Mouse (Mus musculus): ENCODE measurements around the gene Vmn1r48. TPM values are rescaled to one million over a fixed set of nuclear protein-coding genes. Genes with fewer than 3 reads are reported as not detected.
"Not testable (repeated sequence)": the region's sequence is repeated elsewhere in the genome, so short reads cannot be mapped to it uniquely, and the experiment has no call there.

Gene Vmn1r48
- not detected in 2 replicates for polyA plus RNA-seq (2015; fragmentation: Nextera tagmentation; extraction: Ambion mirVana)

DNA sequence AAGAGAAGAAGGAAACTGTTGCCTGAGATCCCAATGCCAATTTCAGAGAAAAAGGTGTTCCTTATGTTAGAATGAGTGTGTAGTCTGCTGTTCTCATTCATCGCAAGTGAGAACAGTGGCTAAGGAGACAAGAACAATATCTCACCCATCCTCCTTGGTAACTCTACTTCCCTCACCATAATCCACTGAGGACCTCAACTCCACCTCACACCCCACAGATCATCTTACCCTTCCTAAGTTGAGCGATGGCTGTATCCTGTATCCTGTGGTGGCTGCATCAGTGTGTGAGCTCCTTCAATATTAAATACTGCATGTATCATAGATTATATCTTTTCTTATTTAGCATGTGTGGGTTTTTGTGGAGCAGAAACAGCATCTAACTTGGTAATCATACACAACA lies at the start of gene Vmn1r48:
Gene Vmn1r48 (minus strand): TSS at position 101 of the 400 bp plus-strand sequence.
- ATAC-seq (ENCODE audit: low FRiP score, low TSS enrichment); H3K27ac ChIP-seq (ENCODE audit: low read length); H3K4me3 ChIP-seq (ENCODE audit: low read length); H3K27me3 ChIP-seq (ENCODE audit: insufficient read depth, low read length); H3K4me2 ChIP-seq (replicated peaks; ENCODE audit: low read depth, low read length); H3K4me1 ChIP-seq (ENCODE audit: insufficient read depth, low read length); H3K9ac ChIP-seq (replicated peaks; ENCODE audit: low read length); H3K36me3 ChIP-seq (ENCODE audit: insufficient read depth, low read length); H3K9me3 ChIP-seq (ENCODE audit: low read length): not testable (repeated sequence)
- WGBS = no CpG with 5 or more reads among the region's 2 CpGs

DNA sequence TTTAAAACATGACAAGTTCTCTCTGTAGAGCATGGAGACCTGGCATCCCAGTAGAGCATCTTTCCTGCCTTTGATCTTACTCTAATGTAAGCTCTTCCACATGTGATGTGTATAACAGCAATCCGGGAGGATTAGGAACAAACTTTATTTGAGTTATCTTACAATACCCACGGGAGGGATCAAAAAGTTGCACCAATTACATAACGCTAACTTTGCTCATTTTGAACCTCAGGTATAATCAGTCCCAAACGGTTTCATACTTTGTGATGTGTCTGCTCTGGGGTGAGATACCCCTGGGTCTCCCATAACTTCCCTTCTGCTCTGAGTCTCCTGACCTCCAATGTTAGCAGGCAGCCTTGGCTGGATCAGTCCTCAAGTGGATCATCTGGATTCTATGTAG lies 41.8 kb upstream of the Vmn1r48 start, which contains the start of gene Vmn1r49:
Gene Vmn1r49 (minus strand): TSS at position 101 of the 400 bp plus-strand sequence.
- Histone ChIP-seq H3K27ac (ENCODE audit: low read length) (no peak within 1 kb of the TSS), H3K4me2 (replicated peaks; ENCODE audit: low read depth, low read length) (no peak within 1 kb of the TSS), H3K36me3 (ENCODE audit: insufficient read depth, low read length) (no peaks in the 10 kb centered on the region), H3K9ac (replicated peaks; ENCODE audit: low read length) (no peak within 1 kb of the TSS), H3K27me3 (ENCODE audit: insufficient read depth, low read length) (no peaks in the 10 kb centered on the region), H3K4me3 (ENCODE audit: low read length) (no peak within 1 kb of the TSS), H3K9me3 (ENCODE audit: low read length) (0 out of 2 replicates have a peak, but pooled peaks cover 2% of the 10 kb centered on the region), H3K4me1 (ENCODE audit: insufficient read depth, low read length) (no peaks in the 10 kb centered on the region)
- no peak for ATAC-seq (ENCODE audit: low FRiP score, low TSS enrichment)
- WGBS = 77% methylated on average over 4 of the region's 4 CpGs

DNA sequence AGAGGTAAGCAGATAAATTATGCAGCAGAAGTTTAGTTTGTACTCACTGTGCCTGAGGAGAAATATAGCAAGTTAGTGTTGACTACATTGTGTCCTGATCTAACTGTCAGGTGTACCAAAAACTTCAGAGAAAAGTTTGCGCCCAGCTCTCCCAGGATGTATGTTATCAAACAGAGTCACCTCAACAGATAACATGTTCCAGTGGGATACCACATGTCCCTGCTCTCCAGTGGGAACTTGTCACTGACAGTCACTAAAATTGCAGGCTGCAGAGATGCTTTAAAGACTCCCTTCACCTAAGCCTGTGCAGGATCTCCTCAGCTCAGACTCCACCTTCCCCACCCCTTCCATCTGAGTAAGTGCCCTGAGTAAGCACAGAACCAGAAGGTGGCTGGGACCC lies 20.8 kb downstream of the Vmn1r48 start, which contains the start of gene Vmn1r47:
Gene Vmn1r47 (plus strand): TSS at position 301 of the 400 bp plus-strand sequence.
- H3K9ac ChIP-seq (replicated peaks; ENCODE audit: low read length); H3K36me3 ChIP-seq (ENCODE audit: insufficient read depth, low read length); H3K4me1 ChIP-seq (ENCODE audit: insufficient read depth, low read length); H3K27ac ChIP-seq (ENCODE audit: low read length); ATAC-seq (ENCODE audit: low FRiP score, low TSS enrichment); H3K9me3 ChIP-seq (ENCODE audit: low read length); H3K4me2 ChIP-seq (replicated peaks; ENCODE audit: low read depth, low read length); H3K27me3 ChIP-seq (ENCODE audit: insufficient read depth, low read length); H3K4me3 ChIP-seq (ENCODE audit: low read length): not testable (repeated sequence)
- 91% methylated on average over 1 of the region's 1 CpGs for WGBS

DNA sequence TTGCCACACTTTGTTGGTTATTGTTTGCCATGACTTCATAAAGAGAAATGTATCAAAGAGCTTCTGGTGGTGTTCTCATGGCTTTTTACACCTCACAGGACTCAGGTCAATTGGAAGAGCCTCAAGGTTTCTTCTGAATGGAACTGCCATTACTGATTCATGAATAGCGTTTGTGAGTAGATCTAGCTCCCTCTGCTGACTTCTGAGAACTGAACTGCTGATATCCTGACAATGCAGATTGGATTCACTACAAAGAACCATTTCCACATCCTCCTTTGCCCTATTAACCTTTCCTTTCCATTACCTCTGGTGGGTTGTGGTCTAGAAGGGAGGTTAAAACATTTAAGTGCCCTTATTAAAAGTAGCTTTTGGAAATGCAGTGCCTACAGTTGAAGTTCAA lies 50.7 kb downstream of the Vmn1r48 start:
- H3K27me3 ChIP-seq (ENCODE audit: insufficient read depth, low read length) = no peaks in the 10 kb centered on the region
- H3K27ac ChIP-seq (ENCODE audit: low read length) = no peak overlapping the region
- no peaks in the 10 kb centered on the region for H3K4me1 ChIP-seq (ENCODE audit: insufficient read depth, low read length)
- H3K4me3 ChIP-seq (ENCODE audit: low read length) = no peak overlapping the region
- ATAC-seq (ENCODE audit: low FRiP score, low TSS enrichment) = no peak
- no peak overlapping the region for H3K4me2 ChIP-seq (replicated peaks; ENCODE audit: low read depth, low read length)
- H3K36me3 ChIP-seq (ENCODE audit: insufficient read depth, low read length) = no peaks in the 10 kb centered on the region
- H3K9me3 ChIP-seq (ENCODE audit: low read length) = peaks cover 2% of the 10 kb centered on the region; the same call in 1 of the 2 replicates
- WGBS = 31% methylated on average over 1 of the region's 1 CpGs
- no peak overlapping the region for H3K9ac ChIP-seq (replicated peaks; ENCODE audit: low read length)

Other genes starting within 250 kb of the Vmn1r48 start
- not detected in 2 replicates for gene Vmn1r42, start 160.4 kb downstream of the Vmn1r48 start, polyA plus RNA-seq (2015; fragmentation: Nextera tagmentation; extraction: Ambion mirVana)
- not detected in 2 replicates for gene Vmn1r43, start 160.4 kb downstream of the Vmn1r48 start, polyA plus RNA-seq (2015; fragmentation: Nextera tagmentation; extraction: Ambion mirVana)
- not detected in 2 replicates for gene Vmn1r44, start 153.2 kb downstream of the Vmn1r48 start, polyA plus RNA-seq (2015; fragmentation: Nextera tagmentation; extraction: Ambion mirVana)
- not detected in 2 replicates for gene Vmn1r45, start 96.2 kb downstream of the Vmn1r48 start, polyA plus RNA-seq (2015; fragmentation: Nextera tagmentation; extraction: Ambion mirVana)
- gene Vmn1r46, start 67.5 kb downstream of the Vmn1r48 start, polyA plus RNA-seq (2015; fragmentation: Nextera tagmentation; extraction: Ambion mirVana) = not detected in 2 replicates
- gene Vmn1r47, start 20.7 kb downstream of the Vmn1r48 start, polyA plus RNA-seq (2015; fragmentation: Nextera tagmentation; extraction: Ambion mirVana) = not detected in 2 replicates
- gene Vmn1r49, start 41.7 kb upstream of the Vmn1r48 start, polyA plus RNA-seq (2015; fragmentation: Nextera tagmentation; extraction: Ambion mirVana) = not detected in 2 replicates
- not detected in 2 replicates for gene Vmn1r50, start 64.6 kb upstream of the Vmn1r48 start, polyA plus RNA-seq (2015; fragmentation: Nextera tagmentation; extraction: Ambion mirVana)
- gene Vmn1r51, start 85.8 kb upstream of the Vmn1r48 start, polyA plus RNA-seq (2015; fragmentation: Nextera tagmentation; extraction: Ambion mirVana) = not detected in 2 replicates
- not detected in 2 replicates for gene Vmn1r52, start 138.0 kb upstream of the Vmn1r48 start, polyA plus RNA-seq (2015; fragmentation: Nextera tagmentation; extraction: Ambion mirVana)
- gene V1ra8, start 166.0 kb upstream of the Vmn1r48 start, polyA plus RNA-seq (2015; fragmentation: Nextera tagmentation; extraction: Ambion mirVana) = not detected in 2 replicates
- not detected in 2 replicates for gene Vmn1r53, start 187.6 kb upstream of the Vmn1r48 start, polyA plus RNA-seq (2015; fragmentation: Nextera tagmentation; extraction: Ambion mirVana)
- not detected in 2 replicates for gene Vmn1r54, start 209.5 kb upstream of the Vmn1r48 start, polyA plus RNA-seq (2015; fragmentation: Nextera tagmentation; extraction: Ambion mirVana)